Mouse (Mus musculus): ENCODE measurements at regions not wholly inside any gene's neighbourhood (a gene's known extent, or its start where the extent isn't known, plus 50 kb on each side); places are given as distances from the start of the nearest gene placed in this dataset.

GRCm38 (mm10) chr1:121760086-121760485, 192.3 kb upstream of the Ddx18 start:
- Histone ChIP-seq H3K4me2 (replicated peaks) (no peak overlapping the region), H3K36me3 (no peaks in the 10 kb centered on the region), H3K27ac (no peak overlapping the region), H3K4me3 (no peak overlapping the region), H3K27me3 (replicated peaks) (no peaks in the 10 kb centered on the region), H3K9ac (no peak overlapping the region), H3K9me3 (no peaks in the 10 kb centered on the region), H3K4me1 (no peaks in the 10 kb centered on the region)
- WGBS = 79% methylated on average over 3 of the region's 3 CpGs
- ATAC-seq (ENCODE audit: low FRiP score, low read depth) = no peak

- Histone ChIP-seq H3K4me3 (no peak overlapping the region), H3K9ac (no peak overlapping the region), H3K27ac (no peak overlapping the region), H3K9me3 (no peaks in the 10 kb centered on the region), H3K4me2 (replicated peaks) (no peak overlapping the region), H3K27me3 (replicated peaks) (no peaks in the 10 kb centered on the region), H3K36me3 (no peaks in the 10 kb centered on the region), H3K4me1 (no peaks in the 10 kb centered on the region)
- WGBS = 90% methylated on average over 1 of the region's 1 CpGs
- ATAC-seq (ENCODE audit: low FRiP score, low read depth) = no peak
Measured at GRCm38 (mm10) chr1:121745181-121745580, 177.4 kb upstream of the Ddx18 start.

- Histone ChIP-seq H3K36me3 (no peaks in the 10 kb centered on the region), H3K4me2 (replicated peaks) (no peak overlapping the region), H3K4me1 (no peaks in the 10 kb centered on the region), H3K9ac (no peak overlapping the region), H3K9me3 (no peaks in the 10 kb centered on the region), H3K27ac (no peak overlapping the region), H3K4me3 (no peak overlapping the region), H3K27me3 (replicated peaks) (no peaks in the 10 kb centered on the region)
- WGBS = 77% methylated on average over 11 of the region's 11 CpGs
- ATAC-seq (ENCODE audit: low FRiP score, low read depth) = no peak
Measured at GRCm38 (mm10) chr1:121735113-121735719, 167.4 kb upstream of the Ddx18 start.

- no peaks in the 10 kb centered on the region for H3K27me3 ChIP-seq (replicated peaks)
- ATAC-seq (ENCODE audit: low FRiP score, low read depth) = no peak
- H3K9me3 ChIP-seq = no peaks in the 10 kb centered on the region
- no peak overlapping the region for H3K27ac ChIP-seq
- H3K4me3 ChIP-seq = no peak overlapping the region
- H3K4me1 ChIP-seq = no peaks in the 10 kb centered on the region
- no peaks in the 10 kb centered on the region for H3K36me3 ChIP-seq
- no peak overlapping the region for H3K9ac ChIP-seq
- H3K4me2 ChIP-seq (replicated peaks) = no peak overlapping the region
- WGBS = 76% methylated on average over 3 of the region's 3 CpGs
Measured at GRCm38 (mm10) chr1:121734456-121735112, 166.8 kb upstream of the Ddx18 start.

- Histone ChIP-seq H3K9me3 (no peaks in the 10 kb centered on the region), H3K4me1 (no peaks in the 10 kb centered on the region), H3K27me3 (replicated peaks) (no peaks in the 10 kb centered on the region), H3K4me3 (no peak overlapping the region), H3K27ac (no peak overlapping the region), H3K4me2 (replicated peaks) (no peak overlapping the region), H3K9ac (no peak overlapping the region), H3K36me3 (no peaks in the 10 kb centered on the region)
- no peak for ATAC-seq (ENCODE audit: low FRiP score, low read depth)
- WGBS = 75% methylated on average over 9 of the region's 9 CpGs
Measured at GRCm38 (mm10) chr1:121709317-121709860, 141.6 kb upstream of the Ddx18 start.

- no peaks in the 10 kb centered on the region for H3K9me3 ChIP-seq
- H3K27ac ChIP-seq = no peak overlapping the region
- no peak overlapping the region for H3K4me2 ChIP-seq (replicated peaks)
- H3K36me3 ChIP-seq = no peaks in the 10 kb centered on the region
- ATAC-seq (ENCODE audit: low FRiP score, low read depth) = no peak
- no peaks in the 10 kb centered on the region for H3K27me3 ChIP-seq (replicated peaks)
- H3K4me1 ChIP-seq = no peaks in the 10 kb centered on the region
- no peak overlapping the region for H3K9ac ChIP-seq
- no peak overlapping the region for H3K4me3 ChIP-seq
- WGBS = 75% methylated on average over 10 of the region's 10 CpGs
Measured at GRCm38 (mm10) chr1:121708301-121708700, 140.5 kb upstream of the Ddx18 start.

GRCm38 (mm10) chr1:121701826-121702225, 134.0 kb upstream of the Ddx18 start:
- Histone ChIP-seq H3K4me2 (replicated peaks) (no peak overlapping the region), H3K9ac (no peak overlapping the region), H3K27ac (no peak overlapping the region), H3K27me3 (replicated peaks) (no peaks in the 10 kb centered on the region), H3K4me3 (no peak overlapping the region), H3K36me3 (no peaks in the 10 kb centered on the region), H3K4me1 (no peaks in the 10 kb centered on the region), H3K9me3 (no peaks in the 10 kb centered on the region)
- WGBS = 64% methylated on average over 7 of the region's 7 CpGs
- ATAC-seq (ENCODE audit: low FRiP score, low read depth) = no peak

GRCm38 (mm10) chr1:121653901-121654300, 86.1 kb upstream of the Ddx18 start:
- 79% methylated on average over 1 of the region's 1 CpGs for WGBS
- no peaks in the 10 kb centered on the region for H3K36me3 ChIP-seq
- no peak overlapping the region for H3K9ac ChIP-seq
- H3K4me2 ChIP-seq (replicated peaks) = no peak overlapping the region
- H3K27me3 ChIP-seq (replicated peaks) = no peaks in the 10 kb centered on the region
- H3K4me1 ChIP-seq = no peaks in the 10 kb centered on the region
- no peak for ATAC-seq (ENCODE audit: low FRiP score, low read depth)
- no peak overlapping the region for H3K4me3 ChIP-seq
- H3K27ac ChIP-seq = no peak overlapping the region
- no peaks in the 10 kb centered on the region for H3K9me3 ChIP-seq

GRCm38 (mm10) chr1:121650071-121650470, 82.3 kb upstream of the Ddx18 start:
- no peaks in the 10 kb centered on the region for H3K9me3 ChIP-seq
- no peaks in the 10 kb centered on the region for H3K27me3 ChIP-seq (replicated peaks)
- WGBS = 91% methylated on average over 3 of the region's 3 CpGs
- H3K9ac ChIP-seq = no peak overlapping the region
- H3K36me3 ChIP-seq = no peaks in the 10 kb centered on the region
- no peaks in the 10 kb centered on the region for H3K4me1 ChIP-seq
- no peak for ATAC-seq (ENCODE audit: low FRiP score, low read depth)
- no peak overlapping the region for H3K4me2 ChIP-seq (replicated peaks)
- H3K27ac ChIP-seq = no peak overlapping the region
- H3K4me3 ChIP-seq = no peak overlapping the region

- Histone ChIP-seq H3K27me3 (replicated peaks) (no peaks in the 10 kb centered on the region), H3K4me2 (replicated peaks) (no peak overlapping the region), H3K27ac (no peak overlapping the region), H3K4me3 (no peak overlapping the region), H3K36me3 (no peaks in the 10 kb centered on the region), H3K9me3 (no peaks in the 10 kb centered on the region), H3K9ac (no peak overlapping the region), H3K4me1 (no peaks in the 10 kb centered on the region)
- WGBS = 93% methylated on average over 2 of the region's 2 CpGs
- ATAC-seq (ENCODE audit: low FRiP score, low read depth) = no peak
Measured at GRCm38 (mm10) chr1:121631466-121631865, 63.7 kb upstream of the Ddx18 start.

- H3K4me1 ChIP-seq = no peaks in the 10 kb centered on the region
- WGBS = 82% methylated on average over 7 of the region's 7 CpGs
- H3K27me3 ChIP-seq (replicated peaks) = no peaks in the 10 kb centered on the region
- H3K36me3 ChIP-seq = no peaks in the 10 kb centered on the region
- H3K9ac ChIP-seq = no peak overlapping the region
- no peak overlapping the region for H3K27ac ChIP-seq
- ATAC-seq (ENCODE audit: low FRiP score, low read depth) = no peak
- H3K4me3 ChIP-seq = no peak overlapping the region
- H3K4me2 ChIP-seq (replicated peaks) = no peak overlapping the region
- H3K9me3 ChIP-seq = no peaks in the 10 kb centered on the region
Measured at GRCm38 (mm10) chr1:121620262-121620661, 52.5 kb upstream of the Ddx18 start.

- H3K27ac ChIP-seq = no peak overlapping the region
- no peak overlapping the region for H3K4me2 ChIP-seq (replicated peaks)
- no peaks in the 10 kb centered on the region for H3K9me3 ChIP-seq
- no peak overlapping the region for H3K4me3 ChIP-seq
- no peaks in the 10 kb centered on the region for H3K27me3 ChIP-seq (replicated peaks)
- H3K9ac ChIP-seq = no peak overlapping the region
- no peaks in the 10 kb centered on the region for H3K36me3 ChIP-seq
- no peak for ATAC-seq (ENCODE audit: low FRiP score, low read depth)
- no peaks in the 10 kb centered on the region for H3K4me1 ChIP-seq
Measured at GRCm38 (mm10) chr1:121618550-121618949, 50.8 kb upstream of the Ddx18 start.
